Mouse (Mus musculus): ENCODE data around the gene Uroc1. TPM values are rescaled to one million over a fixed set of nuclear protein-coding genes. Genes with fewer than 3 reads are reported as not detected.

The Uroc1 gene
- polyA plus RNA-seq (2012; rRNA removed; ENCODE audit: low replicate concordance): 1.1 TPM in 1 of 2 replicates, not detected in the other

GRCm38 (mm10) chr6:90332561-90333425, at the start of gene Uroc1:
TSS of gene Uroc1 (plus strand) at chr6:90333284.

GRCm38 (mm10) chr6:90300919-90301318, 32.2 kb upstream of the Uroc1 start, which contains the start of gene BC048671:
TSS of gene BC048671 (plus strand) at chr6:90301219.

GRCm38 (mm10) chr6:90324991-90325390, 8.1 kb upstream of the Uroc1 start, which contains the start of gene Chst13:
TSS of gene Chst13 (minus strand) at chr6:90325185.

GRCm38 (mm10) chr6:90368976-90369724, 36.1 kb downstream of the Uroc1 start, which contains the start of gene Zxdc:
TSS of gene Zxdc (plus strand) at chr6:90369492.

Other genes starting within 250 kb of the Uroc1 start
- gene Vmn1r50, start 231.9 kb upstream of the Uroc1 start, polyA plus RNA-seq (2012; rRNA removed; ENCODE audit: low replicate concordance): not detected in 2 replicates
- gene Vmn1r51, start 210.7 kb upstream of the Uroc1 start, polyA plus RNA-seq (2012; rRNA removed; ENCODE audit: low replicate concordance): not detected in 2 replicates
- gene Vmn1r52, start 158.5 kb upstream of the Uroc1 start, polyA plus RNA-seq (2012; rRNA removed; ENCODE audit: low replicate concordance): not detected in 2 replicates
- not detected in 2 replicates for gene V1ra8, start 130.5 kb upstream of the Uroc1 start, polyA plus RNA-seq (2012; rRNA removed; ENCODE audit: low replicate concordance)
- gene Vmn1r53, start 108.8 kb upstream of the Uroc1 start, polyA plus RNA-seq (2012; rRNA removed; ENCODE audit: low replicate concordance): 0.42 TPM in 1 of 2 replicates, not detected in the other
- not detected in 2 replicates for gene Vmn1r54, start 87.0 kb upstream of the Uroc1 start, polyA plus RNA-seq (2012; rRNA removed; ENCODE audit: low replicate concordance)
- not detected in 2 replicates for gene BC048671, start 32.1 kb upstream of the Uroc1 start, polyA plus RNA-seq (2012; rRNA removed; ENCODE audit: low replicate concordance)
- 1.2 and 2.8 TPM in 2 replicates for gene Chst13, start 8.1 kb upstream of the Uroc1 start, polyA plus RNA-seq (2012; rRNA removed; ENCODE audit: low replicate concordance)
- 16.9 and 52.5 TPM in 2 replicates for gene Zxdc, start 36.2 kb downstream of the Uroc1 start, polyA plus RNA-seq (2012; rRNA removed; ENCODE audit: low replicate concordance)
- 0.11 and 2.4 TPM in 2 replicates for gene Cfap100, start 95.5 kb downstream of the Uroc1 start, polyA plus RNA-seq (2012; rRNA removed; ENCODE audit: low replicate concordance)
- gene Klf15, start 129.3 kb downstream of the Uroc1 start, polyA plus RNA-seq (2012; rRNA removed; ENCODE audit: low replicate concordance): 69.9 and 100 TPM in 2 replicates
- gene Aldh1l1, start 153.1 kb downstream of the Uroc1 start, polyA plus RNA-seq (2012; rRNA removed; ENCODE audit: low replicate concordance): 56.9 and 58.4 TPM in 2 replicates